Mouse (Mus musculus): Measurements from ENCODE around the gene Anks1b. TPM values are rescaled to one million over a fixed set of nuclear protein-coding genes. Genes with fewer than 3 reads are reported as not detected.

The Anks1b gene
- total and polyA plus RNA-seq, 3 experiments, result not detected

DNA sequence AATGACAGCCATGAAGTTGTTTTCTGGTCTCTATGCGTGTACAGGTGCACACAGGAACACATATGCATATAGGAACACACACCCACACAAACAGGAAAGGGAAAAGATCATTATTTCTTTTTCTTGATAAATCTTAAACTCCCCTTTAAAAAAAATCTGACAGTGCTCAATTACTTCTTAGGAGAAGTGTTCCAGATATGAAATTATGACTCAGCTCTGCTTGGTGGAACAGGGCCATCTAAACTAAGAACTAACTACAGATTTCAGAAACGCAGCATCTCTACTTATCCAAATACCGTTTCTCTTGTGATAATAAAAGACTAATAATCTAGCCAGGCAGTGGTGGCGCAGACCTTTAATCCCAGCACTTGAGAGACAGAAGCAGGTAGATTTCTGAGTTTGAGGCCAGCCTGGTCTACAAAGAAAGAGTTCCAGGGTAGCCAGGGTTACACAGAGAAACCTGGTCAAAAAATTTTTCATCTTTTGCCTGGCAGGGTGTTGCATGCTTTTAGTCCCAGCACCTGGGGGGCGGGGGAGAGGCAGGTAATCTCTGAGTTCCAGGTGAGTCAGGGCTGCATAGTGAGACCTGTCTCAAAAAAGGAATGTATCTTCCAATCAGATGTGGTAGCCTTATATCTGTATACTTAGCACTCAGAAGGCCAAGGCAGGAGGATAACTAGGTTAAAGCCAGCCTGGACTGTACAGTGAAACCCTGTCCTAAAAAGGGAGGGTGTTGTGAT, 1064.6 kb downstream of the Anks1b start:
- H3K36me3 ChIP-seq (ENCODE audit: control insufficient read depth in 1 of 2, insufficient read depth in 2 of 2, low read length in 2 of 2), result no peaks in the 10 kb centered on the region
- no peaks in the 10 kb centered on the region for H3K79me2 ChIP-seq (ENCODE audit: control insufficient read depth, insufficient read depth, low read length, poor library complexity)
- H3K4me1 ChIP-seq (ENCODE audit: control insufficient read depth in 1 of 2, insufficient read depth in 2 of 2, low read length in 2 of 2), result no peaks in the 10 kb centered on the region
- H3K4me3 ChIP-seq (ENCODE audit: control insufficient read depth in 1 of 2, insufficient read depth in 1 of 2, low read depth in 2 of 2, low read length in 2 of 2), result no peak overlapping the region
- no peak overlapping the region for H3K27ac ChIP-seq (ENCODE audit: control insufficient read depth, low read depth, low read length)
- H3K27me3 ChIP-seq (ENCODE audit: control insufficient read depth in 1 of 2, insufficient read depth in 2 of 2, low read length in 2 of 2), result no peaks in the 10 kb centered on the region
- DNase-seq (ENCODE audit: low read depth, low spot score), result no peak
- H3K9me3 ChIP-seq (replicated peaks; ENCODE audit: insufficient read depth, low read length), result no peaks in the 10 kb centered on the region
- TF ChIP-seq USF1 (IDR thresholded peaks at IDR 0.05; ENCODE audit: low read depth, low read length) (no peak), MXI1 (IDR thresholded peaks at IDR 0.05; ENCODE audit: low read depth, low read length) (no peak), SMC3 (IDR thresholded peaks at IDR 0.05; ENCODE audit: low read depth, low read length) (no peak), MEF2A (IDR thresholded peaks at IDR 0.05; ENCODE audit: extremely low read depth, insufficient replicate concordance, low read depth, low read length, poor library complexity, severe bottlenecking) (no peak), TCF12 (IDR thresholded peaks at IDR 0.05; ENCODE audit: low read depth, low read length) (no peak), MYC (IDR thresholded peaks at IDR 0.05; ENCODE audit: low read depth, low read length) (no peak), E2F4 (IDR thresholded peaks at IDR 0.05; ENCODE audit: borderline replicate concordance, low read depth, low read length) (no peak), RCOR1 (IDR thresholded peaks at IDR 0.05; ENCODE audit: low read depth, low read length) (no peak), UBTF (IDR thresholded peaks at IDR 0.05; ENCODE audit: borderline replicate concordance, insufficient read depth, low read depth, low read length) (no peak), MAZ (IDR thresholded peaks at IDR 0.05; ENCODE audit: low read depth, low read length) (no peak), MAX (IDR thresholded peaks at IDR 0.05; ENCODE audit: low read length) (no peak), NRF1 (IDR thresholded peaks at IDR 0.05; ENCODE audit: insufficient read depth, low read depth, low read length, poor library complexity, severe bottlenecking) (no peak), ETS1 (IDR thresholded peaks at IDR 0.05; ENCODE audit: low read depth, low read length) (no peak)
- H3K9ac ChIP-seq (ENCODE audit: control insufficient read depth, low read depth, low read length, poor library complexity, severe bottlenecking), result no peak overlapping the region

DNA sequence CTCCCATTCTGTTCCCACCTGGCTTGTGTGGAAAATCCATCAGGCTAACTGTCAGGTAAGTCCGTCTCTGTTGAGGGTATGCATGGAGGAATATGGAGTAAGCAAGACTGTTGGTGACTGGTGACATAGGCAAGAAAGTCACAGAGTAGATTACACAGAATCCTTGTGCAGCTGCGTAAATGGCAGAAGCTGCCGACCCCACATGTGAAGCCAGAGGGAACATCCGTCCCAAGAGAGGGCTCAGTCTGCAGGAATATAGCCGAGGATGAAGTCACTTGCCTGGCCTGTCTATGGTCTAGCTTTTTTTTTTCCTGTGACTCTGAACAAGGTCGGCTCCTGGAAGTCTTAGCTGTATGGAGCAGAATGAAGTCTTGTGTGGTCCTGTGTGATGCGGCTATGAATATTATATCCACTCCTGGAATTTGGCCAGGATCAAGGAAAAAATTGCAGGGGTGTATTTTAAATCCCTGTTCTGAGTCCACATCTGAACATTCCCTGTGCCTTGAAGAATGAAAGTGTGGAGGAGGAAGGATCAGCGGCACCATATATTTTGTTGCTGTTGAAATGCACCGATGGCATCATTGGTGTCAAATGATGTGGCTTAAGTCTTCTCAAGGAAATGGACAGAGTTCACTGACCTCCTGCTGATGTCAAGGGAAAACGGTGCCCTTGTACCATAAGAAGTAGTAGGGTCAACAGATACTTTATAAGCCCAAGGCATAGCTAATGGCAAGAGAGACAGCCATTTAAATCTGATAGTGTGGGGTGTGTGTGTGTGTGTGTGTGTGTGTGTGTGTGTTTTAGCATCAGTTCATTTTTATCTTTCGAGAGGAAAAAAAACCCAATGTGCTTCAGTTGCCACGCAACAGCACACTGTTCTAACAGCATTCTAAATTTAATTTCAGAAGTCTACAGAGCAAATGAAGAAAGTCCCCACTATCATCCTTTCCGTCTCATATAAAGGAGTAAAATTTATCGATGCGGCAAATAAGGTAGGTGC, 1067.5 kb downstream of the Anks1b start:
- no peak for DNase-seq (ENCODE audit: low read depth, low spot score)
- H3K36me3 ChIP-seq (ENCODE audit: control insufficient read depth in 1 of 2, insufficient read depth in 2 of 2, low read length in 2 of 2), result no peaks in the 10 kb centered on the region
- H3K79me2 ChIP-seq (ENCODE audit: control insufficient read depth, insufficient read depth, low read length, poor library complexity), result no peaks in the 10 kb centered on the region
- H3K27ac ChIP-seq (ENCODE audit: control insufficient read depth, low read depth, low read length), result no peak overlapping the region
- H3K4me3 ChIP-seq (ENCODE audit: control insufficient read depth in 1 of 2, insufficient read depth in 1 of 2, low read depth in 2 of 2, low read length in 2 of 2), result no peak overlapping the region
- H3K9ac ChIP-seq (ENCODE audit: control insufficient read depth, low read depth, low read length, poor library complexity, severe bottlenecking), result no peak overlapping the region
- no peak for TF ChIP-seq MAX (IDR thresholded peaks at IDR 0.05; ENCODE audit: low read length)
- TF ChIP-seq MAFK (IDR thresholded peaks at IDR 0.05; ENCODE audit: borderline replicate concordance, low read depth, low read length), result no peak
- TF ChIP-seq GATA1 (IDR thresholded peaks at IDR 0.05; ENCODE audit: low read depth, low read length), result no peak
- no peak for TF ChIP-seq SIN3A (IDR thresholded peaks at IDR 0.05; ENCODE audit: low read length)
- no peak for TF ChIP-seq POLR2AphosphoS2 (IDR thresholded peaks at IDR 0.05; ENCODE audit: low read length)
- TF ChIP-seq MXI1 (IDR thresholded peaks at IDR 0.05; ENCODE audit: low read depth, low read length), result no peak
- no peak for TF ChIP-seq USF2 (IDR thresholded peaks at IDR 0.05; ENCODE audit: borderline replicate concordance in 1 of 2, insufficient read depth in 1 of 2, low read depth in 1 of 2, low read length in 2 of 2)
- TF ChIP-seq ZNF384 (IDR thresholded peaks at IDR 0.05; ENCODE audit: low read depth, low read length), result no peak
- no peak for TF ChIP-seq MYB (IDR thresholded peaks at IDR 0.05; ENCODE audit: low read depth, low read length)
- no peak for TF ChIP-seq ETS1 (IDR thresholded peaks at IDR 0.05; ENCODE audit: low read depth, low read length)
- no peak for TF ChIP-seq E2F4 (IDR thresholded peaks at IDR 0.05; ENCODE audit: borderline replicate concordance, low read depth, low read length)
- TF ChIP-seq RAD21 (IDR thresholded peaks at IDR 0.05; ENCODE audit: low read depth, low read length), result no peak
- TF ChIP-seq POLR2A (IDR thresholded peaks at IDR 0.05; ENCODE audit: control insufficient read depth in 1 of 2, insufficient read depth in 1 of 2, low read depth in 1 of 2, low read length in 2 of 2, poor library complexity in 1 of 2), result no peak
- no peak for TF ChIP-seq SMC3 (IDR thresholded peaks at IDR 0.05; ENCODE audit: low read depth, low read length)
- no peak for TF ChIP-seq MAZ (IDR thresholded peaks at IDR 0.05; ENCODE audit: low read depth, low read length)
- TF ChIP-seq POLR2AphosphoS5 (IDR thresholded peaks at IDR 0.05; ENCODE audit: borderline replicate concordance, low read depth, low read length), result no peak
- TF ChIP-seq MYC (IDR thresholded peaks at IDR 0.05; ENCODE audit: low read depth, low read length), result no peak
- TF ChIP-seq BHLHE40 (IDR thresholded peaks at IDR 0.05; ENCODE audit: borderline replicate concordance, low read depth, low read length), result no peak
- TF ChIP-seq ELF1 (IDR thresholded peaks at IDR 0.05; ENCODE audit: low read depth, low read length), result no peak
- H3K27me3 ChIP-seq (ENCODE audit: control insufficient read depth in 1 of 2, insufficient read depth in 2 of 2, low read length in 2 of 2), result no peaks in the 10 kb centered on the region
- no peaks in the 10 kb centered on the region for H3K9me3 ChIP-seq (replicated peaks; ENCODE audit: insufficient read depth, low read length)
- no peaks in the 10 kb centered on the region for H3K4me1 ChIP-seq (ENCODE audit: control insufficient read depth in 1 of 2, insufficient read depth in 2 of 2, low read length in 2 of 2)
